Mouse (Mus musculus): Measurements from ENCODE around the gene Bcl3.

GRCm38 (mm10) chr7:19783630-19784029, 38.9 kb downstream of the Bcl3 start:
- TF ChIP-seq POLR2A (IDR thresholded peaks at IDR 0.05; ENCODE audit: borderline replicate concordance, control insufficient read depth, low read depth, low read length) = no peak
- TF ChIP-seq CTCF (IDR thresholded peaks at IDR 0.05; ENCODE audit: control insufficient read depth, insufficient read depth, low read length) = no peak

All from bone marrow, adult 2 months (tissue).